Mouse (Mus musculus) small intestine, adult 10 weeks (tissue): ENCODE results near the gene Krtap28-13. TPM values are rescaled to one million over a fixed set of nuclear protein-coding genes. Genes with fewer than 3 reads are reported as not detected.

Experiments used
- polyA plus RNA-seq: library from polyadenylated mRNA; stranded (reverse); fragments of 350-450 nt; fragmentation: Illumina TruSeq; extraction: RNeasy Lipid Tissue Mini Kit (QIAGEN cat#74804); gene quantifications from one replicate; pipeline ENCODE4 v1.2.3, GENCODE M21; 2014; ENCODE audit warnings: low replicate concordance

Gene Krtap28-13
- polyA plus RNA-seq, result not detected

DNA sequence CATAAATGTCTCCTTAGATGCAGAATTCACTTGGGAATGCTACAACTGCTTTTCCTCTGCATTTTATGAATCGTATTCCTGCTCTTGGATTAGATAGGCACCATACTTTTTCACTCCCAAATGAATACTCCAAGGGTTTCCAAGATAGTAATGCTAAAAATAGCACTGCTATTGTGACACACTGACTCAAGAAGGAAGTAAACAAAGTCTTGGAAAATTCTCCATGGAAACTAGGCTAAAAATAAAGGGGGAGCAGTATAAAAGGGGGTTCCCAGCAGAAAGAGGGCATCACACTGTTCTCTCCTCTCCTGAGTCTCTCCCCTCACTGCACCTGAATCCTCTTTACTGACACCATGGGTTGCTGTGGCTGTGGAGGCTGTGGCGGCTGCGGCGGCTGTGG is at the start of gene Krtap28-13:
Krtap28-13 (plus strand) TSS at position 288 of the 400 bp plus-strand sequence.

DNA sequence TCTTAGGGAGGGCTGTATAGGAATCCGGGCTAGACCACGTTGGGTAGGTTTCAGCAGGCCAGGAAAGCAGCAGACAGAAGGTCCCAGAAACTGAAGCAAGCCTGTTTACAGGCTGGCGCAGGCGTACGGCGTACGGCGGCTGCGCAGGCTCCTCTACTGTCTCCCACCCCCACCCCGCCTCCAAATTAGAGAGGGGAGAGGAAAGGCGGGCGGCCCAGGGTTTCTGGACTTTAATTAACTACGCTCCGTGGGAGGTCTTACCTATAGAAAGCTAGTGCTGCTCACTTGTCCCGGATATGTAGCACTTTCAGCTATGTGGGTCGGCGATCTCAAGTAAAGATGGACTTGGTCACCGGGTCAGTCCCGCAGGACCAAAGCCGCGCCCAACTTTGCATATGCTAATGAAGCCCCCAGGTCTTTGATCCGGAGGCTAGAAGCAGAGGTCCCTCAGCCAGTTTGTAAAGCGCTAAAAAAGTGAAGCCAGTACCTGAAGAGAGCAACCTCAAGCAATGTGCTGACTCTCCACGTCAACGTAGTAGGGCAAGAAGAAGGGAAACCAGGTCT is 22.5 kb upstream of the Krtap28-13 start, which contains the start of gene Slc19a3:
Slc19a3 (minus strand) TSS at position 340 of the 564 bp plus-strand sequence.

DNA sequence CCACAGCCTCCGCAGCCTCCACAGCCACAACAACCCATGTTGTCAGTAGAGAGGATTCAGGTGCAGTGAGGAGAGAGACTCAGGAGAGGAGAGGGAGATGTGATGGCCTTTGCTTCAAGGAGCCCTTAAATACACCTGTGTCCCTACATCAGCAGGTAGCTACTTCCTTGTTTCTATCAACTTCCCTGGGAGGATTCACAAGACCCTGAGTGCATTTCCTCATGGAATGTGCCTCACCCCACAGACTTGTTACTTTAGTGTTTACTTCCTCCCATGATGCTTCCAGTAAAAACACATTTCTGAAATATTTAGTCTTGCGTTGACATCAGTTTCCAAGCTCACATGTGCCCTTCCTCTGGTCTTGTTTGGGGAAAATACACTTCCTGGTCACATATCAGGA is 18.4 kb upstream of the Krtap28-13 start, which contains the start of gene Krtap28-10:
Krtap28-10 (minus strand) TSS at position 101 of the 400 bp plus-strand sequence.

DNA sequence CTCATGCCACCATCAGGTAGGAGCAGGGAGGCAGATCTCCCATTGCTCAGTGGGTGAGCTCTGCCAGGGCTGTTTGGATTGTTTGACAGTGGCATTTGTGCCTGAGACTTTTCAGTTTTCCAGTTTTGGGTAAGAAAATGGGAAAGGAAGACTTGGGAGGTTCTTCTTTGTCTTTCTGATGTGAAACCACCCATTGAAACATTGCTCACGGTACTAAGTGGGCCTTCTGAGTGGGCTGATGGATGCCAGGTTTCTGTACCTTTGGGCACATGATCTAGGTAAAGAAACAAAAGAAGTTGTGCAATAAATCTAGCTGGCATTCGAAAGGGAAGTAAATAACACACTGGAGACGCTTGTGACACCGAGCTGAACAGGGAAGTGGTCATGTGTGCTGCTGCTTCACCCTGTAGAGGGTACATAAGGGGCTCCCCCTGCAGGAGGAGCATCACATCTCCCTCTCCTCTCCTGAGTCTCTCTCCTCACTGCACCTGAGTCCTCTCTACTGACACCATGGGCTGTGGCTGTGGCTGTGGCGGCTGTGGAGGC is 15.8 kb upstream of the Krtap28-13 start, which contains the start of gene Gm47969:
Gm47969 (plus strand) TSS at position 51 of the 546 bp plus-strand sequence.

DNA sequence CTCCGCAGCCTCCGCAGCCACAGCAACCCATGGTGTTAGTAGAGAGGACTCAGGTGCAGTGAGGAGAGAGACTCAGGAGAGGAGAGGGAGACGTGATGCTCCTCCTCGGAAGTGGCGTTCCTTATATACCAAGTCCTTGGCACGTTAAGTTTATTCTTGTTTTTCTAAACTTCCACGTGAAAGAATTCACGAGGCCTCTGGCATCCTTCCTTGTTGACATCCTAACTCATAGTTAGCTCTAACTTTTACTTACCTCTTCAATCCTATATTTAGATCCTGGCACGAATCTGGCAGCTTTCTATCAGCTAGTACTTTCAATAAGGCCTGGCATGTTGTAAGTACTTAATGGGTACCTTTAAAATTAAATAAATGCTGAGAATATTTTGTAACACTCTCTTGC is 1.5 kb upstream of the Krtap28-13 start, which contains the start of gene A030005K14Rik:
A030005K14Rik (minus strand) TSS at position 101 of the 400 bp plus-strand sequence.

Other genes starting within 250 kb of the Krtap28-13 start
- gene Agfg1, start 221.4 kb upstream of the Krtap28-13 start, polyA plus RNA-seq, result 110 TPM
- gene A030005L19Rik, start 147.6 kb upstream of the Krtap28-13 start, polyA plus RNA-seq, result 3.6 TPM
- gene A030014E15Rik, start 136.0 kb upstream of the Krtap28-13 start, polyA plus RNA-seq, result not detected
- not detected for gene Gm6217, start 129.5 kb upstream of the Krtap28-13 start, polyA plus RNA-seq
- not detected for gene A030003K21Rik, start 117.5 kb upstream of the Krtap28-13 start, polyA plus RNA-seq
- gene Gm7544, start 104.9 kb upstream of the Krtap28-13 start, polyA plus RNA-seq, result not detected
- not detected for gene Gm47955, start 100.6 kb upstream of the Krtap28-13 start, polyA plus RNA-seq
- gene Gm47959, start 60.4 kb upstream of the Krtap28-13 start, polyA plus RNA-seq, result not detected
- gene Slc19a3, start 22.5 kb upstream of the Krtap28-13 start, polyA plus RNA-seq, result 37.9 TPM
- not detected for gene Krtap28-10, start 18.4 kb upstream of the Krtap28-13 start, polyA plus RNA-seq
- not detected for gene Gm47969, start 16.0 kb upstream of the Krtap28-13 start, polyA plus RNA-seq
- not detected for gene A030005K14Rik, start 1.6 kb upstream of the Krtap28-13 start, polyA plus RNA-seq
- gene Ccl20, start 55.8 kb downstream of the Krtap28-13 start, polyA plus RNA-seq, result 13.9 TPM
- gene Daw1, start 98.8 kb downstream of the Krtap28-13 start, polyA plus RNA-seq, result not detected